Mouse (Mus musculus) layer of hippocampus, adult 18-20 months (tissue): ENCODE results near the gene Htr2c. TPM values are rescaled to one million over a fixed set of nuclear protein-coding genes. Genes with fewer than 3 reads are reported as not detected.
A peak's percentile ranks its signal among the peaks of the same experiment; 100 is the strongest.

Experiments
- DNase-seq, 2 experiments: peaks; one replicate each; pipeline ENCODE4 v3.0.0; 2022; ENCODE audit warnings: low spot score in 2 of 2
- long read RNA-seq: library from polyadenylated mRNA; stranded (forward); transcript quantifications from one replicate; pipeline ENCODE4 v2.0.0, GENCODE M21; 2021
- microRNA-seq, 2 experiments: library from miRNA; unstranded; fragments of <30 nt; microRNA quantifications; one replicate each; pipeline ENCODE4 v1.2.0; 2021
- total RNA-seq, 2 experiments: library from RNA; stranded (reverse); gene quantifications; 2 replicates each; pipeline ENCODE4 v1.2.3; 2021

The Htr2c gene
- 10 to 100 TPM; 22.3 to 32.1 TPM for total RNA-seq
- long read RNA-seq, full-length matches to known transcripts = 11 of 15 reads
- long read RNA-seq, partial matches to known transcripts = 0 of 15 reads
- long read RNA-seq, other reads (novel, unspliced or antisense) = 4 of 15 reads

DNA sequence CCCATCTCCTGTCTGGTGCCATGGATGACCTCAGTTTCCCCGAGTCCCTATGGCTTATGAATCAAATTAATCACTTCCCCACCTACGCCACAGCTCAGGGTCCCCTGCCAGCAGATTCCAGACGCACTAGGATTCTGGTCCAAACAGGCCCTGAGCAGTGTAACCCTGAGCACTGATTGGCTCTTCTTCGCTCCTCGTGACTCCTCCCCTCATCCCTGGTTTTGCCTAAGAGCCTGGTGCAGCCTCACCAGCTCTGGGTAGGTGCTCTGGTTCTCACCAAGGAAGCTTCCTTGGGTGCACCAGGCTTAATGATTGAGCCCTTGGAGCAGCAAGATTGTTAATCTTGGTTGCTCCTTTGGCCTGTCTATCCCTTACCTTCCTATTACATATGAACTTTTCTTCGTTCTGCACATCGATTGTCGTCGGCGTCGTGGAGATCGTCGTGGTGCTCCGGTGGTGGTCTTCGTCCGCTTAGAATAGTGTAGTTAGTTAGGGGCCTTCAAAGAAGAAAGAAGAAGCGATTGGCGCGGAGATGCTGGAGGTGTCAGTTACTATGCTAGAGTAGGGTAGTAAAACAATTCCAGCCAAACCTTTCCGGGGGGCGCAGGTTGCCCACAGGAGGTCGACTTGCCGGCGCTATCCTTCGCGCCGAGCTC, at the start of gene Htr2c:
TSS of gene Htr2c (plus strand) at position 256 of the 656 bp plus-strand sequence.
- peak; percentile 6 to 20 for DNase-seq

DNA sequence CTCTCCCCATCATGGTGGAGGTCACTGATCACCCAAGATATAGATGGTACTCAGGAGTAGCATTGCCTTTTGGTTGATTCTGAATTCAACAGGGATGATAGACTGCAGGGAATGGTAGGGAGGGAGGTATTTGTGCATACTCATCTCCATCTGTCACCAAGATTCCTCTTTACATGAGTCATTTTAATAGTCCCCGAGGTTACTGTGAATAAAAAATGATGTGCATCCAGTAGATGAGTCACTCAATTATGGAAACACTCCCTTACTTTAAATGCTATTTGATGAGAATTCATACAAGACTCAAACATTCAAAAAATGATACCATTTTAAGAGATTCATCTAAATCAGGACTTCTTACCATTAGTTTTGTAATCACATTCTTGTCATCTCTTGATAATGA, 34.1 kb upstream of the Htr2c start:
- DNase-seq = peak in 1 of 2 experiments; percentile 1

DNA sequence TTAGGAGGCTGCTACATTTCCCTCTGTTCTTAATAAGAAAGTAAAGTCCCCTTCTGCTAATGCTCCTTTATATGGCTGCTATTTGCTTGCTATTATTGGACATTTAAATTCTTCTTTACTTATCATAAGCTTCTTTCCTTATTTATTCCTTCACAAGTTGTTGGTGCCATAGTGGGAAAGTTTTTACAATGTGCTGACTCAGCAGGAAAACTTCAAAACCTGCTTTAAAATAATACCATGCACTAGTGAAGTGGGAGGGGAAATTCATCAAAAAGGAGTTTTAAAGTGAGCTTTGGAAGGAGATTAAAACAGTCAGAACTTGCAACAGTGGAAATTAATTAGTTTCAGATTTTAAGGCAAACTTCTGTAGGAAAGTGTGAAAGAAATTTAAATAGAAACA, 26.0 kb upstream of the Htr2c start:
- DNase-seq = no peak

DNA sequence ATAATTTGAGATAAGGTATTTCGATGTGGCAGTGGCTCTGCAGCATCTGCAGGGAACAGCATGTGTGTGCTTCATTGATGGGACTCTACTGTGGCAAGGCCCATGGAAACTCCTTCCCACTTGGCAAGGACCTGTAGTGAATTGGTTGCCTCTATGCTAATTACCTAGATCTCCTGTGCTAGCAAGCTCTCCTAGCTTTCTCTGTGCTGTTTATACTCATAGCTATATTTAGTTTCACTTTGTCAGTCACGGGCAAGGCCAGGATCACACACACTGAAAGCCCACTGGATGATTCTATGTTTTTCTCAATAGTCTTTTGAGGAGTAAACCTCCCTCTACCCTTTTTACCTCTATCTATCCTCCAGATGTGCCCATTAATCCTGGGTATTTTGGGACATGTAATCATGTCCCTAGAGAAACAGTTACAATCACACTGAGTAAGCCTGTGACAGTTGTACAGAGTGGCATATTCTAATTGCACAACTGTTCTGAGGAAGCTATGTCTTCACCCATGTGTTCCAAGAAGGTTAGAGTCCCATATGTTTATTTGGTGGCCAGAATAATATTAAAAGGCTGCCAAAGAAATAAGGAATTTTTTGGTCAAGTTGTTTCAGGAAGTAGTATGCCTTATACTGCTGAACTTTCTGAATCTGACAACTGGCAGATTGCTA, 16.0 kb upstream of the Htr2c start:
- no peak for DNase-seq

DNA sequence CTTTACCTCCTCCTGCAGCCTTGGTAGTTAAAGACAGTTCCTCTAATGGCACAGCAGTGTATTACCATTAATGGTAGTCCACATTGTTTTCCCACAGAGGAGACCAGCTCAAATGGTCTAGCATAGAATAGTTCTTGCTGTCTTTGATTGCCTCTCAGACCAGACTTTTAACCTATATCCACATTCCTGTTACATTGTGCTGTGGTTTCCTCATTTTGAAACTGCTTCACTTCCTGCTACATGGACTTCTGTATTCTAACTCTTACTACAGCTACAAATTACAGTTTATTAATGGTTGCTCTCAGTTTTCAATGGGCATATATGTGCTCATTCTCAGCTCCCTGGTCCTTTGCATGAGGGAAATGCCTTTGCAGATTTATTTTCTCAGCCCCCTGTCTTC, 15.3 kb upstream of the Htr2c start:
- DNase-seq = no peak

DNA sequence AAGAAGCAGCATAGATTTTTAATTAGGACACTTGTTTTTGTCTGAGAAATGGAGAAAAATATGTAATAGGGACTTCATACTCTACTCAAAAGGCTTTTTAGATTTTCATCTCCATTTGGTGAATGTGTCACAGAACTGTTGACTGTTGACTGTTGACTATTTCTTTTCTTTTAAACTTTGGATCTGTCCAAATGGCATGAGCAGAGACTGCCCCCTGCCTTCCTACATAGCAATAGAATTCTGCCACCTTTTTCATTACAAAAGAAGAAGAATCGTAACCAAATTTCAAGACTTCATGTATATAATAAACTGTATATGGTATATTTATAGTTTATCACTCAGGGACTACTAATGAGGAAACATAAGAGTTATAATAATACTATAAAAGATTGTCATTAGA, 3.7 kb upstream of the Htr2c start:
- no peak for DNase-seq

DNA sequence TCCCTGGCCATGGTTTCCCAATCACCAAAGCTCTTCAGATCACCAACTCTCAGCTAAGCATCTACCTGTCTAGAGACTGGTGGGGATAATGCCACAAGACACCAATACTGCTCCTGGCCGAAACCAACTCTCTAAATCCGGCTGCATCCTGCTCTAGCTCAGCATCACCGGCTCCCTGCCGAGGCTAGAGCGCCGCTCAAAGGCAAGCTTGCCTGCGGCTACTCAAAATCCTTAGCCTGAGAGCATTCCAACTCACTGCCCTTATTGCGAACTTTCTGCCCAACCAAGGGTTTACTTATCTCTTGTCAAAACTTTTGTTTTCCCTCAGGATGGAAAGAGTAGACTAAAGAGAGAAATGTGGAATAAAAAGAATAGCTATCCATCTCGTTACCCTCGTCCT, 2.4 kb upstream of the Htr2c start:
- no peak for DNase-seq

DNA sequence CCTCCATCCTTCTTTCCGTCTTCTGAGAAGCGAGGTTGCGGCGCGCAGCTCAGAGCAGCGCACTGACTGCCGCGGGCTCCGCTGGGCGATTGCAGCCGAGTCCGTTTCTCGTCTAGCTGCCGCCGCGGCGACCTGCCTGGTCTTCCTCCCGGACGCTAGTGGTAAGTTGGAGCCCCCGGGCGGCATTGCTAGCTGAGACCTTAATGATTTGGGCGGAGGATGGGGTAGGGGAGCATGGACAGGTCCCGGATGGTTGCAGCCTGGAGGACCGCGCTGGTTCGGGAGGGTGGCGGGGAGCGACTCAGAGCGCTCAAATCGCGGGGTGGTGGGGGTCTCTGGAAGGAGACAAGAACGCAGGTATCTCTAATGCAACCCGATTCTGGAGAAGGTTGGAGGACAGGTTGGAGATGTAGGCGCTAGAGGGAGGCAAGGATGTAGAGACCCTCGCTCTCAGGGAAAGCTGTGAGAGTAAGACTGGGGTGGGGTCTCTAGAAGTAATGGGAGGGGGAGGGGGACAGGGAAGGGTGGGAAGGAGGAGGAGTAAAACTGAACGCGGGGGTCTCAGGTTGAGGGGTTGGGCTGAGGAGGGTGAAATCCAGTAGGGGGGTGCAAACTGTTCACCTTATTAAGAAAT, 718 bp downstream of the Htr2c start:
- DNase-seq = peak in 1 of 2 experiments; percentile 10

DNA sequence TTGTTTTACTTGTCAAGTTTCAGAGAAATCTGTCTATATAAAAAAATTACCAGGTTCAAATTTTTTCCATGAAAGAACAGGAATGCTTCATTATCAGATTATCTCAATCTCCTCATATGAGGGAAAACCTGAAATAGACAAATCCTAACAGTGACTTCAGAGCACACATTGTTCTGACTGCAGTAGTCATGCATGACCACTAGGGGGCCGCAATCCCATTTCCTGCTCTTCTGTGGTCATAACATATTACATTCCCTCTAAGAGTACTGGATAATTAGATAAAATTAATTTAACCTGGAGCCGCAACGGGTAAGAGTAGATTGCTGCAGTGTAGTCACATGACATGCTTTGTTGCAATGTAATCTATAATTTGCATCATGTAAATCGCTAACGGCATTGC, 17.6 kb downstream of the Htr2c start:
- DNase-seq = no peak

DNA sequence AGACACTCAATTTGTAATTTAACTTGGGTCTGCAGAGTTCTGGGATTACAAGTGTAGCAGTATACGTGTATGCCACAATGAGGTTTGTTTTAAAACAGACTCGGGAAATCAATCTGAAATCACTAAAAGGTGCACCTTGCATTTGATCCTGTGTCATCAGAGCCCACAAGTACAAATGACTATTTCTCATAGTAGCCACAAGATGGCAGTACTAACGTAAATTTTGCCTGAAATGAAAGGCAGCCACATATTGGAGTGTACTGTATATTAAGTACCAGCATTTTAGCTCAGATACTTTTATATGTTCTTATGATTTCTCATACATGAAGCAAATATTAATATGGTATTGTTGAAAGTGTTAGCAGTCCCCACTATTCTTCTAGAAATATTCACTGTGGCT, 93.4 kb downstream of the Htr2c start:
- DNase-seq = no peak

DNA sequence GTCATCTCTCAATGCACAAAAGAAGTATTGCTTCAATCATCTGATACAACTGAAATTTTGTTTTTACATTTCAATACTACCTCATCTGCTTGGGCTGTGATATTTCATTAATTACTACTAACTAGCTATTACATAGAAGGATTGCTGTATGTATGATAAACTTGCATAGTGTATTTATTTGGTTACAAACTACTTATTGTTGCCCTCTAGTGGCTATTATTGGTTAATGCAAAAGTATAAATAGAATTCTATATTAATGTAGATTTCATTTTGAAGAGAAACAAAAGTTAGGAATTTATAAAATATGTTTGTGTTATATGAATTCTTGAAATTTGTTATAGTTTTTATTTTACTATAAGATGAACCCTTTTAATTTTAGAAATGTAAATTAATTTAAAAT, 109.3 kb downstream of the Htr2c start:
- no peak for DNase-seq

DNA sequence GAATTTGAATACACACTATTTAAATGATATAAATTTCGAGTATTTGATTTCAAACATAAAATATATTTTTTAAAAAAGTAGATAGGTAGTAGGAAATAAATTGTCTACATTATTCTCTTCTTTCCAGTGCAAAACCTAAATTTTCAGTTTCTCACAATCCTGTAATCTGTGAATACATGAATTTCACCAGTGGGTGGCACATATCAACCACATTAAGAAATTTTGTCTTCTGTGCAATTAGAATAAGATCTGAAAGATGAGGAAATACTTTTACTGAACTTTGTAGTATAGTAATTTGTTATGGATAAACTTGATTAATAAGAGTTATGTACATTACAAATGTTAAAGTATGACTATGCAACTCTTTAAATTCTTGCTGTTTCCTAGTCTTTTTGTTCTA, 156.8 kb downstream of the Htr2c start:
- DNase-seq = no peak

DNA sequence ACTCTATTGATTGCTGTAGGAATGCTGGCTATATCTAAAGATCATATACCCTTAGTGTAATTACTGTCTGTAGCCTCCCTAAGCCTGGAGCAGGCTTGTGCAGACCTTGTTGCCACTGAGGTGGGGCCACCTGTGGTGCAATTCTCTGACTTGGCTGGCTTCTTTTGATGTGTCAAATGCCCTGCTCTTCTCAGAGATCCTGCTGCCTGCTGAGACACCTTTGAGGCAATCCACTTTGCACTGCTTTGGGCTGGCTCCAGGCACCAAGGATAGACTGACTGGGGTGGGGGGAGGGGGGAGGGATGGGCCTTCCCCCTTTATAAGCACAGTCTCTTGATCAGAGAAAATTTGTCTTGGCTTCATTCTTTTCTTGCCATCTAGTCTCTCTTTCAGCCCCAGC, 252.9 kb downstream of the Htr2c start:
- no peak for DNase-seq

DNA sequence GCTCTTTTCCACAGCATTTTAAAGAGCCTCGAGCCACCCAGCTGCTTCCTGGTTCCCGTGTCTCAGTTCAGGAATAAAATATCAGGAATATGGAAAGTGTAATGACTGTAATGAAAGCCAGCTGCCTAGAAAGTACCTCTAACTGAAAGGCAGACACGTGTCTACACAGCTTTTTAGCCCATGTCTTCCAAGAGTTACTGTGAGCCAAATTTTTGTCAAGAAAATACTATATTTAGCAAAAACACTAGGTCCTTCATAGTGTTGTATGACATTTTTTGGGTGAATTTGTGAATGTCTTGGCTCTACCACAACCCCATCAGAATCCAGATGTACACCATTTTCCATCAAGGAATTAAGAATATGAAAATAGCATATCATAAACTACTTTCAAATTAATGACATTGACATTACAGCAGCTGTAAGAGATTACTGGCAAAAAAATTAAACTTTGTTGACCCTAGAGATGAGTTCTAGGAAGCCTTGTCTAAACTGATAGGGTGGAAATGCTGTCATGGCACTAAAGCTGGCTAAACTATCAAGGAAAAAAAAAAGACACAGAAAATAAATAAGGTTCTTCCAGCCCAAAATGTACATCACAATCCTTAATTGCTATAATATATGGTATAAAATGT, 255.2 kb downstream of the Htr2c start:
- DNase-seq = no peak

DNA sequence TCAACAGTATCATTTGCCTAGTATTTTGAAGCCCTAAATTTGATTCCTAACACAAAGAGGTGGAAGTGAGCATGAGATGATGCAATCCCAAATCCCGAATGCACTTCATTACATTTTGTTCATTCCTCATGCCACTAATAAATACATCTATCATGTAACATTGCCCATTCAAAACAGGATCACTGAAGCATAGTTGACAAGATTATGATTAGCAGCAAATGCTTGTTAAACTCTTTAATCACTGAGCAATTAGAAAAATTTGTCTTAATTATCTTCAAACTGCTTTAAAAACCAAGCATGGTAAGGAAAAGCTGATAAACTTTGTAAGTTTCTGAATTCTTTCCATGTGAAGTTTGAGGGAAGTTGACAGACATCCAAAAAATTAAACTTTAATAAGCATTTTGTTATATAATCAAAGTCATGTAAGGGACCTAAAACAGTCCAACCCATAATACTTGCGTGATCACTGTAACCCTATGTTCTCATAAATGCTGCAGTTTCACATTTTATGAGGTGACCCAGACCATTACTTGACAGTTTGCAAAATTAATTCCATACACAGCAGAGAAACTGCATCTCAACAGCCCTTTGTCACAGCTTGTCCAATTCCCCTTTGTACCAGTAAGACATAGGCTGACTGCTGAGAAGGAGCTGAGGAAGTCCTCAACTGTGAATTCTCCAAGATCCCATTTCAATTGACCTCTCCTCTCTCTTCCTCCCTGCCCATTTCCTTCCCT, 276.7 kb downstream of the Htr2c start:
- DNase-seq = no peak

Small RNAs within 50 kb of the gene (microRNA-seq; reads per million reads assigned to microRNA genes)
- gene Gm22650 (2.5 to 3.0 reads per million in 2 experiments), gene Gm24627 (0 reads per million in 2 experiments), gene Mir1264 (33.6 to 65.3 reads per million in 2 experiments), gene Mir1298 (151 to 468 reads per million in 2 experiments), gene Mir1912 (0.49 to 0.98 reads per million in 2 experiments), gene Mir448 (14.6 to 31.4 reads per million in 2 experiments), gene Mir764 (15.4 to 17.0 reads per million in 2 experiments)
